Mouse (Mus musculus) forebrain, embryonic 11.5 days (tissue): ENCODE data around the gene Adcy2. TPM values are rescaled to one million over a fixed set of nuclear protein-coding genes. Genes with fewer than 3 reads are reported as not detected.
A peak's percentile ranks its signal among the peaks of the same experiment; 100 is the strongest.

Experiments used
- ATAC-seq: fragments of 200-750 bp; cut with Nextera tagmentation; replicated peaks from 2 replicates; pipeline ENCODE4 v1.8.0; 2017; ENCODE audit warnings: moderate TSS enrichment; ENCODE audit not compliant: low FRiP score
- DNase-seq: peaks from one replicate; pipeline ENCODE4 v3.0.0-alpha.2; 2017; ENCODE audit warnings: low spot score
- H3K27ac ChIP-seq: fragments of 300-500 bp; sonication (generic); 2 replicates; pipeline ENCODE4 v1.5.1; 2014; ENCODE audit warnings: low read depth, low read length
- H3K27me3 ChIP-seq: fragments of 300-500 bp; sonication (generic); 2 replicates; pipeline ENCODE4 v1.6.1; 2014; ENCODE audit warnings: mild to moderate bottlenecking, low read length, mixed read lengths; ENCODE audit not compliant: control insufficient read depth, insufficient read depth
- H3K36me3 ChIP-seq: fragments of 300-500 bp; sonication (generic); 2 replicates; pipeline ENCODE4 v1.6.1; 2014; ENCODE audit warnings: mild to moderate bottlenecking, low read length, moderate library complexity, mixed read lengths; ENCODE audit not compliant: control insufficient read depth, insufficient read depth
- H3K4me1 ChIP-seq: fragments of 300-500 bp; sonication (generic); replicated peaks from 2 replicates; pipeline ENCODE4 v1.6.1; 2014; ENCODE audit warnings: low read length, mixed read lengths; ENCODE audit not compliant: control insufficient read depth, insufficient read depth
- H3K4me2 ChIP-seq: fragments of 300-500 bp; sonication (generic); 2 replicates; pipeline ENCODE4 v1.6.1; 2014; ENCODE audit warnings: low read depth, mild to moderate bottlenecking, low read length, moderate library complexity, mixed read lengths; ENCODE audit not compliant: severe bottlenecking
- H3K4me3 ChIP-seq: fragments of 300-500 bp; sonication (generic); 2 replicates; pipeline ENCODE4 v1.5.1; 2014; ENCODE audit warnings: low read depth, low read length
- H3K9ac ChIP-seq: fragments of 300-500 bp; sonication (generic); 2 replicates; pipeline ENCODE4 v1.6.1; 2014; ENCODE audit warnings: low read length
- H3K9me3 ChIP-seq: fragments of 300-500 bp; sonication (generic); 2 replicates; pipeline ENCODE4 v1.6.1; 2016; ENCODE audit warnings: low read length, mixed read lengths; ENCODE audit not compliant: control insufficient read depth
- WGBS: fragments of 180-500 bp; shearing (Covaris S2); extraction: QIAGEN DNeasy Blood & Tissue Kit; methylation state at CpG from one replicate; pipeline ENCODE4 v1.1.7; 2014; 5-methylcytosine and 5-hydroxymethylcytosine counted together
- polyA plus RNA-seq: library from polyadenylated mRNA; unstranded; fragments of >200 nt; fragmentation: Nextera tagmentation; extraction: Ambion mirVana; gene quantifications from 2 replicates; pipeline ENCODE4 v1.2.1, GENCODE M21; 2014

Gene Adcy2
- polyA plus RNA-seq, 1 experiment from 2014 or later = 1.7 TPM

DNA sequence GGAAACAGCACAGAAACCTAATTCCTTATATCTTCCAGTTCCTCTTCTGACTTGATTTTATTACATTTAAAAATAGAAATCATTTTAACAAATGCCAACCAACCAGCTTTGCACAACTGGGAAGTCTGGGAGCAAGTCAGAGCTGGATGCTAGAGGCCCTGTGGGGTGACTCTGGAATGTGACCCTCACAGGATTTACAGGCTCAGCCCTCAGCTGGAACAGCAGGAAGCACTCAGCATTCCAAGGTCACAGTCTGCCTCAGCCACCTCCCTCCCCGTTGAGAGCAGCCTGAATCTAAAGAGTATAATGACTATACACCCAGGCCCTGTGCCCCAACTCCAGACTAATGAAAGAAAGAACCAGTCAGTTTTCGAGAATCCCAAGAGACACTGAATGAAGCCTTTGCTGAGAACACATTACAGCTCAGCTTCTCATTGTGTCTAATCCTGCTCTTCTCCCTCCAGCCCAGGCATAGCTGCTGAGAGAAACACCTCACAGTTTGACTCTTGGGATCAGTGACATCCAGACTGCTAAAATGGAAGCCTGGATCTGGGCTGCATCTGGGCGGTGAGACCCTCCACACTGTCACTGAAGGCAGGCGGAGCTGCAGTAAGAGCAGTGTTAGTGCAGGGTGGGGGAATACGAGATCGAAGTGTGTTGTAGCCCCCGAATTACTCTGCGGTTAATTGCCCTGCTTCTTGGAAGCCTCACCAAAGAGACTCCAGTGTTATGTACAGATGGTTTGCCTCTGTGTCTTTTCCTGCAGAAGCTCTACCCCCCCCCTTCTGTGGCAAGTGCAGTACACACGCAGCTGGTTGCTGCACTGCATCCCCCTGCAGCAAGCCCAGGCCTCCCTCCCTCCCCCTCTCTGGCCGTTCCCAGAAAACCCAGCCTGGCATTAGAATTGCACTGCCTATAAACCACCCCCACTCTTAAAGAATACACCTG lies 426.1 kb downstream of the Adcy2 start:
- Histone ChIP-seq H3K27ac (no peak overlapping the region), H3K4me1 (no peaks in the 10 kb centered on the region), H3K36me3 (peaks cover 4% of the 10 kb centered on the region; the same call in 1 of the 2 replicates), H3K4me3 (no peak overlapping the region), H3K4me2 (no peak overlapping the region), H3K27me3 (no peaks in the 10 kb centered on the region), H3K9ac (no peak overlapping the region), H3K9me3 (no peaks in the 10 kb centered on the region)
- DNase-seq (no peak), ATAC-seq (peak; percentile 43)
- WGBS = 68% methylated on average over 10 of the region's 10 CpGs

DNA sequence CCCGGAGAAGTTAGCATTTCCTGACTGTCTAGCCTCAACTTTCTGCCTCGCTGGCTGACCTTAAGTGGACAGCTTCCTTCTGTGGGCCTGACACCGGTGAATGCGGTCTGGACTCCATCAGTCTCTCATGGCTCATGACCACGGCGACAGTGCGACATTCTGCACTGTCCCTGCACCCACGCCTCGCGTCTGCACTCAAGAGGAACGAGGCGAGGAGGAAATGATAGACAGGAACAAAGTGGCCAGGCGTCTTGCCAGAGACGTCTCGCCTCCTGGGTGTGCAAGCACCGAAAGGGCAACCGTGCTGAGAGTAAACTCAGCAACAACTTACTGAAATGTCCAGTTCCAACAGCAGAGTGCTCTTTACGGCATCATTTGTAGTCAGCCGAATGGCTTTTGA lies 427.1 kb downstream of the Adcy2 start:
- Histone ChIP-seq H3K4me1 (no peaks in the 10 kb centered on the region), H3K4me2 (no peak overlapping the region), H3K9me3 (no peaks in the 10 kb centered on the region), H3K9ac (no peak overlapping the region), H3K36me3 (peaks cover 4% of the 10 kb centered on the region; the same call in 1 of the 2 replicates), H3K27me3 (no peaks in the 10 kb centered on the region), H3K4me3 (no peak overlapping the region), H3K27ac (no peak overlapping the region)
- DNase-seq (no peak), ATAC-seq (no peak)
- WGBS = 93% methylated on average over 19 of the region's 19 CpGs
